Mouse (Mus musculus): ENCODE data around the gene Tapbp. TPM values are rescaled to one million over a fixed set of nuclear protein-coding genes. Genes with fewer than 3 reads are reported as not detected.

The Tapbp gene
- total and polyA plus RNA-seq, 2 experiments from 2014 or later, result 29.1 to 44.4 TPM

GRCm38 (mm10) chr17:33968927-33969326 lies 53.2 kb downstream of the Tapbp start:
- Histone ChIP-seq H3K4me2 (ENCODE audit: low read depth, low read length, poor library complexity, severe bottlenecking) (peak overlapping the region; percentile 18; the same call in 1 of the 2 replicates), H3K27ac (ENCODE audit: low read depth, low read length) (no peak overlapping the region)
- WGBS, result 34% methylated on average over 5 of the region's 5 CpGs

GRCm38 (mm10) chr17:33969394-33969793 lies 53.7 kb downstream of the Tapbp start:
- peaks cover 14% of the 10 kb centered on the region for H3K27me3 ChIP-seq (ENCODE audit: insufficient read depth, low read length)
- H3K9ac ChIP-seq (replicated peaks; ENCODE audit: low read length, poor library complexity, severe bottlenecking), result no peak overlapping the region
- H3K4me1 ChIP-seq (ENCODE audit: insufficient read depth, low read length), result no peaks in the 10 kb centered on the region
- DNase-seq (ENCODE audit: low spot score), result no peak
- no peak overlapping the region for H3K27ac ChIP-seq (ENCODE audit: low read depth, low read length)
- H3K4me2 ChIP-seq (ENCODE audit: low read depth, low read length, poor library complexity, severe bottlenecking), result no peak overlapping the region
- 0 out of 2 replicates have a peak, but pooled peaks cover 2% of the 10 kb centered on the region for H3K9me3 ChIP-seq (ENCODE audit: low read length)
- peaks cover 16% of the 10 kb centered on the region; the same call in 1 of the 2 replicates for H3K36me3 ChIP-seq (ENCODE audit: insufficient read depth, low read length)
- peak; percentile 45 for TF ChIP-seq CTCF (IDR thresholded peaks at IDR 0.05)
- ATAC-seq (ENCODE audit: low FRiP score), result no peak
- H3K4me3 ChIP-seq (ENCODE audit: low read depth, low read length), result no peak overlapping the region
- 78% methylated on average over 4 of the region's 4 CpGs for WGBS

More at GRCm38 (mm10) chr17:33968927-33969326, 53.2 kb downstream of the Tapbp start:
- DNase-seq (ENCODE audit: low spot score), result peak; percentile 66
- Histone ChIP-seq H3K9me3 (ENCODE audit: low read length) (0 out of 2 replicates have a peak, but pooled peaks cover 2% of the 10 kb centered on the region), H3K36me3 (ENCODE audit: insufficient read depth, low read length) (peaks cover 16% of the 10 kb centered on the region; the same call in 1 of the 2 replicates), H3K9ac (replicated peaks; ENCODE audit: low read length, poor library complexity, severe bottlenecking) (no peak overlapping the region), H3K4me1 (ENCODE audit: insufficient read depth, low read length) (no peaks in the 10 kb centered on the region), H3K4me3 (ENCODE audit: low read depth, low read length) (no peak overlapping the region), H3K27me3 (ENCODE audit: insufficient read depth, low read length) (peaks cover 11% of the 10 kb centered on the region)
- peak; percentile 73 for TF ChIP-seq CTCF (IDR thresholded peaks at IDR 0.05)
- ATAC-seq (ENCODE audit: low FRiP score), result peak; percentile 69

GRCm38 (mm10) chr17:33972691-33973090 lies 57.0 kb downstream of the Tapbp start:
- H3K36me3 ChIP-seq (ENCODE audit: insufficient read depth, low read length), result no peaks in the 10 kb centered on the region
- no peaks in the 10 kb centered on the region for H3K4me1 ChIP-seq (ENCODE audit: insufficient read depth, low read length)
- TF ChIP-seq CTCF (IDR thresholded peaks at IDR 0.05), result no peak
- H3K4me3 ChIP-seq (ENCODE audit: low read depth, low read length), result no peak overlapping the region
- 13% methylated on average over 1 of the region's 1 CpGs for WGBS
- H3K9ac ChIP-seq (replicated peaks; ENCODE audit: low read length, poor library complexity, severe bottlenecking), result no peak overlapping the region
- H3K27me3 ChIP-seq (ENCODE audit: insufficient read depth, low read length), result peaks cover 27% of the 10 kb centered on the region
- H3K4me2 ChIP-seq (ENCODE audit: low read depth, low read length, poor library complexity, severe bottlenecking), result no peak overlapping the region
- DNase-seq (ENCODE audit: low spot score) (no peak), ATAC-seq (ENCODE audit: low FRiP score) (no peak)
- H3K27ac ChIP-seq (ENCODE audit: low read depth, low read length), result no peak overlapping the region
- H3K9me3 ChIP-seq (ENCODE audit: low read length), result 0 out of 2 replicates have a peak, but pooled peaks cover 2% of the 10 kb centered on the region

- DNase-seq (ENCODE audit: low spot score) (no peak), ATAC-seq (ENCODE audit: low FRiP score) (no peak)
- Histone ChIP-seq H3K4me3 (ENCODE audit: low read depth, low read length) (no peak overlapping the region), H3K27ac (ENCODE audit: low read depth, low read length) (no peak overlapping the region), H3K4me1 (ENCODE audit: insufficient read depth, low read length) (no peaks in the 10 kb centered on the region), H3K4me2 (ENCODE audit: low read depth, low read length, poor library complexity, severe bottlenecking) (no peak overlapping the region), H3K36me3 (ENCODE audit: insufficient read depth, low read length) (no peaks in the 10 kb centered on the region), H3K9me3 (ENCODE audit: low read length) (0 out of 2 replicates have a peak, but pooled peaks cover 2% of the 10 kb centered on the region), H3K9ac (replicated peaks; ENCODE audit: low read length, poor library complexity, severe bottlenecking) (no peak overlapping the region), H3K27me3 (ENCODE audit: insufficient read depth, low read length) (peaks cover 35% of the 10 kb centered on the region)
- 61% methylated on average over 3 of the region's 3 CpGs for WGBS
- no peak for TF ChIP-seq CTCF (IDR thresholded peaks at IDR 0.05)
Measured at GRCm38 (mm10) chr17:33973572-33973971, 57.9 kb downstream of the Tapbp start.

- DNase-seq (ENCODE audit: low spot score), result no peak
- H3K36me3 ChIP-seq (ENCODE audit: insufficient read depth, low read length), result no peaks in the 10 kb centered on the region
- H3K4me2 ChIP-seq (ENCODE audit: low read depth, low read length, poor library complexity, severe bottlenecking), result peak overlapping the region; percentile 45
- WGBS, result under 1% methylated on average over 57 of the region's 57 CpGs
- peak overlapping the region; percentile 6; the same call in 1 of the 2 replicates for H3K9ac ChIP-seq (replicated peaks; ENCODE audit: low read length, poor library complexity, severe bottlenecking)
- H3K9me3 ChIP-seq (ENCODE audit: low read length), result no peaks in the 10 kb centered on the region
- H3K27ac ChIP-seq (ENCODE audit: low read depth, low read length), result no peak overlapping the region
- no peak for TF ChIP-seq CTCF (IDR thresholded peaks at IDR 0.05)
- H3K4me1 ChIP-seq (ENCODE audit: insufficient read depth, low read length), result no peaks in the 10 kb centered on the region
- peak overlapping the region; percentile 36 for H3K4me3 ChIP-seq (ENCODE audit: low read depth, low read length)
- no peak for ATAC-seq (ENCODE audit: low FRiP score)
- peaks cover 38% of the 10 kb centered on the region for H3K27me3 ChIP-seq (ENCODE audit: insufficient read depth, low read length)
Measured at GRCm38 (mm10) chr17:33977861-33978557, 62.3 kb downstream of the Tapbp start.

- WGBS, result 2% methylated on average over 17 of the region's 17 CpGs
- Histone ChIP-seq H3K36me3 (ENCODE audit: insufficient read depth, low read length) (no peaks in the 10 kb centered on the region), H3K27me3 (ENCODE audit: insufficient read depth, low read length) (peaks cover 36% of the 10 kb centered on the region), H3K4me3 (ENCODE audit: low read depth, low read length) (peak overlapping the region; percentile 36), H3K27ac (ENCODE audit: low read depth, low read length) (no peak overlapping the region), H3K9ac (replicated peaks; ENCODE audit: low read length, poor library complexity, severe bottlenecking) (no peak overlapping the region), H3K4me2 (ENCODE audit: low read depth, low read length, poor library complexity, severe bottlenecking) (peak overlapping the region; percentile 45), H3K9me3 (ENCODE audit: low read length) (no peaks in the 10 kb centered on the region), H3K4me1 (ENCODE audit: insufficient read depth, low read length) (no peaks in the 10 kb centered on the region)
- no peak for TF ChIP-seq CTCF (IDR thresholded peaks at IDR 0.05)
- 0 out of 2 replicates have a peak, but pooled peaks have one; percentile 7 for ATAC-seq (ENCODE audit: low FRiP score)
- peak; percentile 35 for DNase-seq (ENCODE audit: low spot score)
Measured at GRCm38 (mm10) chr17:33978631-33979031, 62.9 kb downstream of the Tapbp start.

Small RNAs within 50 kb of the gene (microRNA-seq; reads per million reads assigned to microRNA genes)
- not detected for gene Gm27740 (ENCODE audit: borderline number of aligned reads)

Other genes with a start within 250 kb of the Tapbp start
- 48.7 and 58.1 TPM in 2 replicates for gene Hnrnpm, start 229.0 kb upstream of the Tapbp start, total RNA-seq (2014; rRNA removed)
- 113 and 124 TPM in 2 replicates for gene Hnrnpm, start 229.0 kb upstream of the Tapbp start, polyA plus RNA-seq (2015; fragmentation: Nextera tagmentation; extraction: Ambion mirVana)
- gene March2, start 197.2 kb upstream of the Tapbp start, total RNA-seq (2014; rRNA removed), result 90.1 and 100 TPM in 2 replicates
- 65.2 and 65.9 TPM in 2 replicates for gene March2, start 197.2 kb upstream of the Tapbp start, polyA plus RNA-seq (2015; fragmentation: Nextera tagmentation; extraction: Ambion mirVana)
- 120 and 158 TPM in 2 replicates for gene Rab11b, start 155.4 kb upstream of the Tapbp start, total RNA-seq (2014; rRNA removed)
- 607 and 619 TPM in 2 replicates for gene Rab11b, start 155.4 kb upstream of the Tapbp start, polyA plus RNA-seq (2015; fragmentation: Nextera tagmentation; extraction: Ambion mirVana)
- gene Angptl4, start 134.1 kb upstream of the Tapbp start, total RNA-seq (2014; rRNA removed), result 21.4 and 22.5 TPM in 2 replicates
- gene Angptl4, start 134.1 kb upstream of the Tapbp start, polyA plus RNA-seq (2015; fragmentation: Nextera tagmentation; extraction: Ambion mirVana), result 27.5 and 33.5 TPM in 2 replicates
- gene Kank3, start 105.4 kb upstream of the Tapbp start, total RNA-seq (2014; rRNA removed), result 19.8 and 38.4 TPM in 2 replicates
- gene Kank3, start 105.4 kb upstream of the Tapbp start, polyA plus RNA-seq (2015; fragmentation: Nextera tagmentation; extraction: Ambion mirVana), result 46.2 and 50.0 TPM in 2 replicates
- gene Rps28, start 91.3 kb upstream of the Tapbp start, total RNA-seq (2014; rRNA removed), result 348 and 379 TPM in 2 replicates
- gene Rps28, start 91.3 kb upstream of the Tapbp start, polyA plus RNA-seq (2015; fragmentation: Nextera tagmentation; extraction: Ambion mirVana), result 513 and 564 TPM in 2 replicates
- 211 and 345 TPM in 2 replicates for gene Ndufa7, start 91.3 kb upstream of the Tapbp start, total RNA-seq (2014; rRNA removed)
- gene Ndufa7, start 91.3 kb upstream of the Tapbp start, polyA plus RNA-seq (2015; fragmentation: Nextera tagmentation; extraction: Ambion mirVana), result 501 and 560 TPM in 2 replicates
- 24.4 and 26.7 TPM in 2 replicates for gene Cd320, start 72.8 kb upstream of the Tapbp start, total RNA-seq (2014; rRNA removed)
- 46.8 and 50.0 TPM in 2 replicates for gene Cd320, start 72.8 kb upstream of the Tapbp start, polyA plus RNA-seq (2015; fragmentation: Nextera tagmentation; extraction: Ambion mirVana)
- gene Gm7029, start 42.1 kb upstream of the Tapbp start, total RNA-seq (2014; rRNA removed), result not detected in 2 replicates
- gene Gm7029, start 42.1 kb upstream of the Tapbp start, polyA plus RNA-seq (2015; fragmentation: Nextera tagmentation; extraction: Ambion mirVana), result not detected in 2 replicates
- 4.3 and 5.0 TPM in 2 replicates for gene Kifc1, start 25.2 kb upstream of the Tapbp start, total RNA-seq (2014; rRNA removed)
- 1.4 and 2.2 TPM in 2 replicates for gene Kifc1, start 25.2 kb upstream of the Tapbp start, polyA plus RNA-seq (2015; fragmentation: Nextera tagmentation; extraction: Ambion mirVana)
- 0.22 and 0.33 TPM in 2 replicates for gene Platr17, start 10.8 kb upstream of the Tapbp start, total RNA-seq (2014; rRNA removed)
- gene Platr17, start 10.8 kb upstream of the Tapbp start, polyA plus RNA-seq (2015; fragmentation: Nextera tagmentation; extraction: Ambion mirVana), result 1.4 and 1.5 TPM in 2 replicates
- gene Daxx, start 6.5 kb upstream of the Tapbp start, total RNA-seq (2014; rRNA removed), result 52.3 and 55.7 TPM in 2 replicates
- 42.9 and 44.3 TPM in 2 replicates for gene Daxx, start 6.5 kb upstream of the Tapbp start, polyA plus RNA-seq (2015; fragmentation: Nextera tagmentation; extraction: Ambion mirVana)
- gene Zbtb22, start within 50 bp of the Tapbp start, total RNA-seq (2014; rRNA removed), result 44.3 and 50.9 TPM in 2 replicates
- gene Zbtb22, start within 50 bp of the Tapbp start, polyA plus RNA-seq (2015; fragmentation: Nextera tagmentation; extraction: Ambion mirVana), result 18.5 and 18.6 TPM in 2 replicates
- gene Rgl2, start 13.6 kb downstream of the Tapbp start, total RNA-seq (2014; rRNA removed), result 81.8 and 83.0 TPM in 2 replicates
- gene Rgl2, start 13.6 kb downstream of the Tapbp start, polyA plus RNA-seq (2015; fragmentation: Nextera tagmentation; extraction: Ambion mirVana), result 33.1 and 38.2 TPM in 2 replicates
- 47.9 and 60.9 TPM in 2 replicates for gene Pfdn6, start 24.4 kb downstream of the Tapbp start, total RNA-seq (2014; rRNA removed)
- 170 and 185 TPM in 2 replicates for gene Pfdn6, start 24.4 kb downstream of the Tapbp start, polyA plus RNA-seq (2015; fragmentation: Nextera tagmentation; extraction: Ambion mirVana)
- 14.3 and 15.7 TPM in 2 replicates for gene Wdr46, start 24.8 kb downstream of the Tapbp start, total RNA-seq (2014; rRNA removed)
- gene Wdr46, start 24.8 kb downstream of the Tapbp start, polyA plus RNA-seq (2015; fragmentation: Nextera tagmentation; extraction: Ambion mirVana), result 14.6 and 17.3 TPM in 2 replicates
- 8.6 and 14.1 TPM in 2 replicates for gene B3galt4, start 35.6 kb downstream of the Tapbp start, total RNA-seq (2014; rRNA removed)
- 11.1 and 14.0 TPM in 2 replicates for gene B3galt4, start 35.6 kb downstream of the Tapbp start, polyA plus RNA-seq (2015; fragmentation: Nextera tagmentation; extraction: Ambion mirVana)
- gene Vps52, start 39.9 kb downstream of the Tapbp start, total RNA-seq (2014; rRNA removed), result 39.5 and 46.1 TPM in 2 replicates
- 65.8 and 68.6 TPM in 2 replicates for gene Vps52, start 39.9 kb downstream of the Tapbp start, polyA plus RNA-seq (2015; fragmentation: Nextera tagmentation; extraction: Ambion mirVana)
- gene Rps18, start 40.1 kb downstream of the Tapbp start, total RNA-seq (2014; rRNA removed), result 742 and 975 TPM in 2 replicates
- gene Rps18, start 40.1 kb downstream of the Tapbp start, polyA plus RNA-seq (2015; fragmentation: Nextera tagmentation; extraction: Ambion mirVana), result 751 and 769 TPM in 2 replicates
- 19.0 and 21.2 TPM in 2 replicates for gene H2-K1, start 84.4 kb downstream of the Tapbp start, total RNA-seq (2014; rRNA removed)
- gene H2-K1, start 84.4 kb downstream of the Tapbp start, polyA plus RNA-seq (2015; fragmentation: Nextera tagmentation; extraction: Ambion mirVana), result 17.0 and 22.2 TPM in 2 replicates
- 19.5 and 23.4 TPM in 2 replicates for gene Ring1, start 108.8 kb downstream of the Tapbp start, total RNA-seq (2014; rRNA removed)
- 17.3 and 19.5 TPM in 2 replicates for gene Ring1, start 108.8 kb downstream of the Tapbp start, polyA plus RNA-seq (2015; fragmentation: Nextera tagmentation; extraction: Ambion mirVana)
- gene H2-Ke6, start 112.2 kb downstream of the Tapbp start, total RNA-seq (2014; rRNA removed), result 58.4 and 67.6 TPM in 2 replicates
- 53.6 and 54.7 TPM in 2 replicates for gene H2-Ke6, start 112.2 kb downstream of the Tapbp start, polyA plus RNA-seq (2015; fragmentation: Nextera tagmentation; extraction: Ambion mirVana)
- 170 and 229 TPM in 2 replicates for gene Slc39a7, start 115.8 kb downstream of the Tapbp start, total RNA-seq (2014; rRNA removed)
- 152 and 156 TPM in 2 replicates for gene Slc39a7, start 115.8 kb downstream of the Tapbp start, polyA plus RNA-seq (2015; fragmentation: Nextera tagmentation; extraction: Ambion mirVana)
- 53.6 and 61.2 TPM in 2 replicates for gene Rxrb, start 115.9 kb downstream of the Tapbp start, total RNA-seq (2014; rRNA removed)
- 52.7 and 53.7 TPM in 2 replicates for gene Rxrb, start 115.9 kb downstream of the Tapbp start, polyA plus RNA-seq (2015; fragmentation: Nextera tagmentation; extraction: Ambion mirVana)
- gene Col11a2, start 123.5 kb downstream of the Tapbp start, total RNA-seq (2014; rRNA removed), result 17.9 and 24.3 TPM in 2 replicates
- gene Col11a2, start 123.5 kb downstream of the Tapbp start, polyA plus RNA-seq (2015; fragmentation: Nextera tagmentation; extraction: Ambion mirVana), result 4.1 and 4.6 TPM in 2 replicates
- not detected in 2 replicates for gene H2-Oa, start 176.4 kb downstream of the Tapbp start, total RNA-seq (2014; rRNA removed)
- gene H2-Oa, start 176.4 kb downstream of the Tapbp start, polyA plus RNA-seq (2015; fragmentation: Nextera tagmentation; extraction: Ambion mirVana), result 0.23 TPM in 1 of 2 replicates, not detected in the other
- gene H2-DMa, start 203.6 kb downstream of the Tapbp start, total RNA-seq (2014; rRNA removed), result 23.8 and 39.0 TPM in 2 replicates
- gene H2-DMa, start 203.6 kb downstream of the Tapbp start, polyA plus RNA-seq (2015; fragmentation: Nextera tagmentation; extraction: Ambion mirVana), result 24.8 and 26.1 TPM in 2 replicates
- gene Brd2, start 206.7 kb downstream of the Tapbp start, total RNA-seq (2014; rRNA removed), result 219 and 233 TPM in 2 replicates
- gene Brd2, start 206.7 kb downstream of the Tapbp start, polyA plus RNA-seq (2015; fragmentation: Nextera tagmentation; extraction: Ambion mirVana), result 107 and 124 TPM in 2 replicates
- gene H2-DMb2, start 227.4 kb downstream of the Tapbp start, total RNA-seq (2014; rRNA removed), result 0.16 and 0.47 TPM in 2 replicates
- gene H2-DMb2, start 227.4 kb downstream of the Tapbp start, polyA plus RNA-seq (2015; fragmentation: Nextera tagmentation; extraction: Ambion mirVana), result 1.4 and 1.6 TPM in 2 replicates
- 0.47 and 4.7 TPM in 2 replicates for gene H2-DMb1, start 237.2 kb downstream of the Tapbp start, total RNA-seq (2014; rRNA removed)
- gene H2-DMb1, start 237.2 kb downstream of the Tapbp start, polyA plus RNA-seq (2015; fragmentation: Nextera tagmentation; extraction: Ambion mirVana), result 1.6 and 2.3 TPM in 2 replicates

Measured in midbrain, postnatal 0 days (tissue).